Mouse (Mus musculus) cortical plate, adult 2 months (tissue): ENCODE results near the gene Pbx4.
A peak's percentile ranks its signal among the peaks of the same experiment; 100 is the strongest.

Experiments used
- CTCF ChIP-seq: fragments of 200-500 bp; IDR thresholded peaks from 2 replicates; pipeline ENCODE4 v1.5.1; 2011; ENCODE audit warnings: mild to moderate bottlenecking, control low read depth, low read length; ENCODE audit not compliant: insufficient read depth; ENCODE audit errors: extremely low read depth
- POLR2A ChIP-seq: fragments of 200-500 bp; IDR thresholded peaks from 2 replicates; pipeline ENCODE4 v1.6.1; 2011; ENCODE audit warnings: mild to moderate bottlenecking, low read length, control low read depth; ENCODE audit not compliant: insufficient read depth; ENCODE audit errors: extremely low read depth

GRCm38 (mm10) chr8:69890813-69891241 is 58.5 kb downstream of the Pbx4 start:
- TF ChIP-seq POLR2A = no peak
- TF ChIP-seq CTCF = peak; percentile 64
